Mouse (Mus musculus) liver, adult 2 months (tissue): ENCODE measurements at regions not wholly inside any gene's neighbourhood (a gene's known extent, or its start where the extent isn't known, plus 50 kb on each side); places are given as distances from the start of the nearest gene placed in this dataset.

Experiments used
- DNase-seq: peaks from one replicate; pipeline ENCODE4 v3.0.0-alpha.2; 2011; ENCODE audit warnings: low read depth, low spot score; ENCODE audit errors: extremely low read depth
- H3K27ac ChIP-seq: fragments of 200-500 bp; replicated peaks from 2 replicates; pipeline ENCODE4 v1.5.1; 2012; ENCODE audit warnings: low read depth, mild to moderate bottlenecking, control low read depth, inconsistent platforms, low read length; ENCODE audit not compliant: insufficient read depth
- H3K27me3 ChIP-seq: fragments of 200-500 bp; 2 replicates; pipeline ENCODE4 v1.6.1; 2012; ENCODE audit warnings: mild to moderate bottlenecking, moderate library complexity, low read length, inconsistent platforms; ENCODE audit not compliant: control insufficient read depth, insufficient read depth
- H3K36me3 ChIP-seq: fragments of 200-500 bp; 2 replicates; pipeline ENCODE4 v1.6.1; 2012; ENCODE audit warnings: low read length, inconsistent platforms; ENCODE audit not compliant: control insufficient read depth, insufficient read depth
- H3K4me1 ChIP-seq: fragments of 200-500 bp; 2 replicates; pipeline ENCODE4 v1.6.1; 2011; ENCODE audit warnings: low read length; ENCODE audit not compliant: control insufficient read depth, insufficient read depth
- H3K4me3 ChIP-seq: fragments of 200-500 bp; 2 replicates; pipeline ENCODE4 v1.5.1; 2011; ENCODE audit warnings: low read depth, mild to moderate bottlenecking, control low read depth, low read length, moderate library complexity; ENCODE audit not compliant: insufficient read depth
- H3K79me2 ChIP-seq: fragments of 200-500 bp; 2 replicates; pipeline ENCODE4 v1.6.1; 2012; ENCODE audit warnings: inconsistent platforms, mild to moderate bottlenecking, low read length, moderate library complexity; ENCODE audit not compliant: control insufficient read depth, insufficient read depth
- H3K9ac ChIP-seq: fragments of 200-500 bp; 2 replicates; pipeline ENCODE4 v1.6.1; 2012; ENCODE audit warnings: low read depth, mild to moderate bottlenecking, control low read depth, inconsistent platforms, low read length
- CTCF ChIP-seq: fragments of 200-500 bp; IDR thresholded peaks from 2 replicates; pipeline ENCODE4 v1.5.1; 2011; ENCODE audit warnings: low read depth, low read length, control low read depth
- POLR2A ChIP-seq: fragments of 200-500 bp; IDR thresholded peaks from 2 replicates; pipeline ENCODE4 v1.6.1; 2011; ENCODE audit warnings: low read length, control low read depth; ENCODE audit not compliant: insufficient read depth; ENCODE audit errors: extremely low read depth
- WGBS: fragments of 180-500 bp; shearing (Covaris S2); methylation state at CpG from one replicate; pipeline ENCODE4 v1.1.7; 2018; 5-methylcytosine and 5-hydroxymethylcytosine counted together

DNA sequence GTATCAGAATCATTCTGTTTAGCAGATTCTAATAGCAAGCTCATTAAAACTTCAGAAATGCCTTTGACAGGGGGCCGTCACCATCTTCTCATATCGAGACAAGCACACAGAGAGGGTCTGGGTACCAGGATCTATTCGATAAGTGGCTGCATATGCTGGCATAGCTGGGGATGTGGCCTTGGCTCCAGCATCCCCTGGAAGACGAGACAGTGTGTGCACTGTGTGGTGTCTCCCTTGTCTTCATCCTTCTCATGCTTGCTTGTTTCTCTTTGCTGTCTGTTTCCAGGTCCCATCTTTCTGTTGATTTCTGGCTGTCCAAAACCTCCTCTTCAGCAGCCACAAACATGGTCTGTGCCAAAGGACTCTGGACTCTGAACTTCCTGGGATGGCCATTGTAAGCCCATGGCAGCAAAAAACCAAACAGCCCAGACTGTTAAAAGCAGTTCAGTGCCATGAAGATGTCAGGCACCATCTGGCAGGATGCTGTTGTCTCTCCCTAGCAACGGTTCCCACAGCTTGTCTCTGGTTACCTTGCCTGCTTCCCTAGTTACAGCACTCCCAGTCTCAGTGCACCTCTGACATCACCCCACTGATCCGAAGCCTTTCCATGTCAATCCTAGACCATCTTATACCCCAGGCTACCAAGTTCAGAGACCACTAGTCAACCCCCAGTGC lies 56.5 kb downstream of the Kctd12 start:
- Histone ChIP-seq H3K27ac (no peak overlapping the region), H3K9ac (no peak overlapping the region), H3K36me3 (no peaks in the 10 kb centered on the region), H3K4me3 (no peak overlapping the region), H3K4me1 (no peaks in the 10 kb centered on the region), H3K79me2 (no peaks in the 10 kb centered on the region), H3K27me3 (no peaks in the 10 kb centered on the region)
- TF ChIP-seq POLR2A = no peak
- no peak for TF ChIP-seq CTCF
- DNase-seq = no peak
- WGBS = 77% methylated on average over 6 of the region's 6 CpGs

DNA sequence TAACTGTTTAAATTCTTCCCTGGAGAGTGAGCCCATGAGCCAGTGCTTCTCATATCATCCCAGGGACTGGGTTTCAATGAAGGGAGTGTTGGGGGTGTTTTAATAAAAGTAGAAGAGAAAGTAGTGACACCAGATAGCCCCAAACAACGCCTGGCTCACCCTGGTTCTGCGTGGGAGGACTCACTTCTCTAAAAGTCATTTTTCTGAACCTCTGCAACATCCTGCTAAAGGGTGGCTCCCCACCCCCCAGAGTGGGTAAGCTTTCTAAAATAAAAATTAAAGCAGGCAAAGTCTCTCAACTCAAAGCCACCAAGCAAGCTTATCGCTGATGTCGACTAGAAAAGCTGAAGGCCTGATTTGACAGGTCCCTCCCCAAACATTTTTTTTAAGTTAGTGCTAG lies 57.8 kb downstream of the Kctd12 start:
- no peak overlapping the region for H3K9ac ChIP-seq
- H3K27ac ChIP-seq = no peak overlapping the region
- 88% methylated on average over 4 of the region's 4 CpGs for WGBS
- no peaks in the 10 kb centered on the region for H3K4me1 ChIP-seq
- H3K79me2 ChIP-seq = no peaks in the 10 kb centered on the region
- no peaks in the 10 kb centered on the region for H3K27me3 ChIP-seq
- DNase-seq = peak; percentile 16
- TF ChIP-seq CTCF (no peak), POLR2A (no peak)
- H3K4me3 ChIP-seq = no peak overlapping the region
- no peaks in the 10 kb centered on the region for H3K36me3 ChIP-seq

DNA sequence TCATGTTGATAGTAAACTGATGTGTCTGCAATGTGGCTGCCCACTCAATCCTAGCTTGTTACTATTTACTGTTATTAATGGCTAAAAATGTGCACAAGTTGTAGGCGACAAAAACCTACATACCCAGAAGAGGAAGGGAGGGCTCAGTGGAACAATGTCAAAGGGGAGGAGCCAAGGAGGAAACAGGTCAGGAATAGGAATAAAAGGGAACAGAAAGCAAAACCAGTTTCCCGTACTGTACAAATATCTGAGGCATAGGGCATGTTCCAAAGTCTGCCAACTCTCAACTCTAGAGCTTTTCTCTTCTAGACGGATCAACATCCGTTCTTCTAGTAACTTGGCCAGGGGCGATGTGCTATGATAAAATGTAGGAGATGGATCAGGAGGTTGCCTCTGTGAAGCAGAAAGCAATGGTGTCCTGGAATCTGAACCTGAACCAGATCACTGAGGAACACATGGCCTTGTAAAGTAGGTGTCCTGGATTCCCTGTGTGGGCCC lies 59.9 kb downstream of the Kctd12 start:
- TF ChIP-seq CTCF (no peak), POLR2A (no peak)
- H3K9ac ChIP-seq = no peak overlapping the region
- no peaks in the 10 kb centered on the region for H3K79me2 ChIP-seq
- H3K36me3 ChIP-seq = no peaks in the 10 kb centered on the region
- no peak overlapping the region for H3K4me3 ChIP-seq
- 63% methylated on average over 5 of the region's 5 CpGs for WGBS
- no peaks in the 10 kb centered on the region for H3K4me1 ChIP-seq
- H3K27ac ChIP-seq = peak overlapping the region; percentile 44; the same call in 1 of the 2 replicates
- DNase-seq = peak; percentile 41
- H3K27me3 ChIP-seq = no peaks in the 10 kb centered on the region

DNA sequence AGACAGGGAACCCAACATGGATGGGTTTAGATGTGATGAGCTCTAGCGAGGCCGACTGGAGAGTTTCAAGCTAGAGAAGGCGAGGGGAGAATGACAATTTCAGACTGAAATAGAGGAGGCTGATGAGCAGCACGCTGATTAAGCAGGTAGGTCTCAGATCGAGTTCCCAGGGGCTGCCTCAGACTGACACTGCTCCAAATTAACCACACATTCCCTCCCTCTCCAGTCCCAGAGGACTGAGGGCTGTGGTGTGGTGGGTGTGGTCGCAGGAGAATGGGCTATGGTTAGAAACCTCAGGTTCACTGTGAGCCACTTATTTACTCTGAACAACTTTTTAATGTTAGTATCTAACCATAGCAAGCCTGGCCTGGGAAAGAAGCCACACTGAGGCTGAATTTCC lies 62.0 kb downstream of the Kctd12 start:
- TF ChIP-seq POLR2A = no peak
- no peak for TF ChIP-seq CTCF
- H3K79me2 ChIP-seq = no peaks in the 10 kb centered on the region
- 91% methylated on average over 6 of the region's 6 CpGs for WGBS

DNA sequence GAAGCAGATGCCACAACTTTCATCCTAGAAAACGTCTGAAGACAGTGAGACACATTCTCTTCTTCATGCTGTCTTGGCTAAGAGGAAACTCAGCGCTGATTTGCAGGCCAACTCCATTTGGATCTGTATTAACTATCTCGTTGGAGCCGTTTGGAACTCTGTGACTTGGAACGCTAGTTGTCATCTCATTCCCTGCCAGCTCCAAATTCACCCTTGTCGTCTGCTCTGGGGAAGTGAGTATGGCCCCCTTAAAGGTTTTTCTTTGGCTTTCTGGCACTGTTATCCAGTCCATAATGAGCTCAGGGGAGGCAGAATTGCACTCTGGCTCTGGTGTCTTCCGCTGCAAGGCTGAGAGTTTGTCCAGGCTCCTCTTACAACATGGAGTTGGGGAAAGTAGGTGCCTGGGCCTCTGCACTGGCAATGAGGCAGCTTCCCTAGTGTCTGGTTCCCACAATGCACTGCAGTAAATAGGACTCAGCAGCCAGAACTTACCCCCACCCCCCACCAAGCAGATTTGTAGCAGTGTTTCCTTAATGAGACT lies 63.1 kb downstream of the Kctd12 start:
- Histone ChIP-seq H3K27me3 (no peaks in the 10 kb centered on the region), H3K4me1 (no peaks in the 10 kb centered on the region), H3K36me3 (no peaks in the 10 kb centered on the region), H3K9ac (no peak overlapping the region), H3K27ac (no peak overlapping the region), H3K79me2 (no peaks in the 10 kb centered on the region), H3K4me3 (no peak overlapping the region)
- DNase-seq = no peak
- no peak for TF ChIP-seq POLR2A
- no peak for TF ChIP-seq CTCF
- WGBS = 75% methylated on average over 7 of the region's 7 CpGs

More for the DNA sequence above, 62.0 kb downstream of the Kctd12 start:
- no peak overlapping the region for H3K9ac ChIP-seq
- H3K36me3 ChIP-seq = no peaks in the 10 kb centered on the region
- H3K4me1 ChIP-seq = no peaks in the 10 kb centered on the region
- DNase-seq = no peak
- no peak overlapping the region for H3K27ac ChIP-seq
- H3K27me3 ChIP-seq = no peaks in the 10 kb centered on the region
- no peak overlapping the region for H3K4me3 ChIP-seq

DNA sequence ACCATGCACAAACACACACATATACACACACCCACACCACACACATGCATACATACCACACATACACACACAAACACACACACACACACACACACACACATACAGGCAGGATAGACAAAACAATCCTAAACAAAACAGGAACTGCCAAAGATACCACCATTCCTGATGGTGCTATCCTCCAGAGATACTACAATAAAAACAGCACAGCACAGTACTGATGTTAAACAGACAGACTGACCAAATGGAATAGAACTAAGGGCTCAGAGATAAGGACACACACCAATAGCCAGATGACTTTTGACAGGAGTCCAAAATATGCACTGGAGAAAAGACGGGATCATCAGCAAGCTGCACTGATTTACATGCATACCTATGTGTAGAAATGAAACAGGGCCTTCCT lies 64.5 kb downstream of the Kctd12 start:
- Histone ChIP-seq H3K4me1 (no peaks in the 10 kb centered on the region), H3K9ac (no peak overlapping the region), H3K27me3 (no peaks in the 10 kb centered on the region), H3K36me3 (no peaks in the 10 kb centered on the region), H3K79me2 (no peaks in the 10 kb centered on the region), H3K4me3 (no peak overlapping the region), H3K27ac (no peak overlapping the region)
- WGBS = 66% methylated on average over 1 of the region's 1 CpGs
- no peak for DNase-seq
- TF ChIP-seq POLR2A = no peak
- no peak for TF ChIP-seq CTCF
